Mouse (Mus musculus) small intestine, adult 10 weeks (tissue): ENCODE measurements around the gene Rnf8. TPM values are rescaled to one million over a fixed set of nuclear protein-coding genes. Genes with fewer than 3 reads are reported as not detected.

Experiments
- polyA plus RNA-seq: library from polyadenylated mRNA; stranded (reverse); fragments of 350-450 nt; fragmentation: Illumina TruSeq; extraction: RNeasy Lipid Tissue Mini Kit (QIAGEN cat#74804); gene quantifications from one replicate; pipeline ENCODE4 v1.2.3, GENCODE M21; 2014; ENCODE audit warnings: low replicate concordance

The Rnf8 gene
- 11.1 TPM for polyA plus RNA-seq

DNA sequence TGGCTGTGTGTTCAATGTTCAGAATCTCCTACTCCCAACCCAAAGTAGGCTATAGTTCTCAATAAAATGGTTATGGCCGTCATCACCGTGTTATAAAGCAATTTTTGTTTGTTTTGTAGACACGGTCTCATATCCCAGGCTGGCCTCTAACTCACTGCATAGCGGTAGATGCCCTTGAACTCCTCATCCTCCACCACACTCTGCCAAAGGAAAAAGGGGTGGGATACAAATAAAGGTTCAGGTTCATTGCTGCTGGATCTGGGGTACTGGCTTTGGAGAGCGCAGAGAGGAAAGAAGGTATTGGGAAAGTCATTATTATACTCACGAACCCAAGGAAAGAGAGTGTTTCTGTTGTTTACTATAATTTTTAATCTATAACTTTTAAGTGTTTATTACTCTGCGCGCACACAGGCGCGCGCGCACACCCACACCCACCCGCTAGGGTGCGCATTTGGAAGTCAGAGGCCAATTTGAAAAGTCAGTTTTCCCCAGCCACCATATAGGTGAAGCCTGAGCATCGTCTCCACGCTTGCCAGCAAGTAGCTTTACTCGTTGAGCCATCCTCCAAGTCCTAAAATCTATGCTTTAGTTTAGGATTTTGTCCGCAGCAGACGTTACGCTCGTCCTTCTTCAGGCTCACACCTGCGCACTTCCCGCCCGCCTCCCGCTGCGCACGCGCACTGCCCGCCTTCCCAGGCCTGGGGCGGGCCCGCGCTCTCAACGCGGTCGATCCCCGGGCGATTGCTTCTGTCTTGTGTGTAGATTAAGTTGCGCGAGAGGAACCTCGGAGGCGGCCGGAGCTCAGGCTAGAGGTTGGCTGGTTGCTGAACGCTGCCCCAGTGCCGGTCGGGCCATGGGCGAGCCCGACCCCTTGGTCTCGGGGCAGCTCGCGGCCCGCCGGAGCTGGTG lies at the start of gene Rnf8, which contains the start of gene Gm28043:
Rnf8 (plus strand) TSS at position 676 of the 909 bp plus-strand sequence.
Gm28043 (plus strand) TSS at position 762 of the 909 bp plus-strand sequence.

DNA sequence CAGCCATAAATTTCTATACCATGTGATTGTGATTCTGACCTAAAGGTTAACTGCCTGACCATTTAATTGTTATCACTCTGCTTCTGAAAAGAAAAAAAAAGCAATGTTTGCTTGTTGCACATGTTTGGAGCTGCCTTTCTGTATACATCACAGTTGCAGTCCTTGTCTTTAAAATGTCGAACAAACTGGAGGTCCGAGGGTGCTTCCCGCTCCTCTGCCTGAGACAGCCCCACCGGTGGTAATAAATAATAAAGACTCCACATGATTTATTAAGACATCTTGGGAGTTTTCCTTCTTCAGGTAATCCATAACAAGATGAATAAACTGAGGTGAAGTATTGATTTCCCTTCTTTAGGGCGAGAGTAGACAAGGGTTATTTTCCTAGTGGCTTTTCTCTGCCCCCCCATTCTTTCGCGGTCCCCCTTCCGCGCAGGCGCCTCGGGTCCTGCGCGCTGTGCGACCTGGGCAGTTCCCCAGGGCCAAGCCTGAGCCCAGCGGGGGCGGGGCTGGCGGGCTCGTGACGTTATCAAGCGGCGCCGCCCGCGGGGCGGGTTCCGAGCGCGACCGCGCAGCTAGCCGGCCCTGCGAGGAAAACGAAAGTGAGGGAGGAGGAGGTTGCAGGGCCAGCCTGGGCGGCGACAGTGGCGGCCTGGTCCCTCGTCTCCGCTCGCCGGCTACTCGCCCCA lies 45.6 kb downstream of the Rnf8 start, which contains the start of gene Cmtr1:
Cmtr1 (plus strand) TSS at position 520 of the 686 bp plus-strand sequence.

Other genes starting within 250 kb of the Rnf8 start
- gene Pim1, start 124.0 kb upstream of the Rnf8 start, polyA plus RNA-seq: 66.6 TPM
- gene Gm17657, start 65.2 kb upstream of the Rnf8 start, polyA plus RNA-seq: not detected
- gene Tbc1d22b, start 65.0 kb upstream of the Rnf8 start, polyA plus RNA-seq: 6.2 TPM
- gene Tmem217, start 62.4 kb upstream of the Rnf8 start, polyA plus RNA-seq: not detected
- gene Gm28043, start 86 bp downstream of the Rnf8 start, polyA plus RNA-seq: 1.4 TPM
- 10.9 TPM for gene Cmtr1, start 45.8 kb downstream of the Rnf8 start, polyA plus RNA-seq
- gene Ccdc167, start 102.3 kb downstream of the Rnf8 start, polyA plus RNA-seq: 4.0 TPM